Comparison of ENCODE assay signal across 8 mouse cellular contexts in the genomic region with DNA sequence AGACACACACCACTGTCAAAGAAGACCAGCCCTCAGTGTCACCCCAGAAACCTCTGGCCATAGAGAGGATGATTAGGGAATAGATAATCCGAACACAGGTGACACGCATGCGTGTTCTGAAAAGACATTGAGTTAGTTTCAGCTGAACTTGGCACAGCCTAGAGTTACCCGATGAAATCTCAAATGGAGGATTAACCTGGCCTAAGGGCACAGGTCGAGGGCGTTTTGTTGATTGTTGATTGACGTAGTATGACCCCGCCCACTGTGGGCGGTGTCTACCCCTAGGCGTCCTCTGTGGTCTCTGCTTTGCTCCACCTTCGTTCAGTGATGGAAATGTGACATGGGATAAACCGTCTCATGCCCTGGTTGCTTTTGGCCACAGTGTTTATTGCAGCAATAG. TPM values are rescaled to one million over a fixed set of nuclear protein-coding genes. Genes with fewer than 3 reads are reported as not detected.
A peak's percentile ranks its signal among the peaks of the same experiment; 100 is the strongest.
DNase-seq lines count a peak whose midpoint lies in the region; ATAC-seq and TF ChIP-seq lines count a peak whose summit lies in the region.

No protein-coding gene starts in this region.

- TF ChIP-seq POLR2A in kidney, adult 2 months (IDR thresholded peaks at IDR 0.05; ENCODE audit: low read depth, low read length) = no peak

- no peaks in the 10 kb centered on the region for H3K4me1 ChIP-seq in kidney, adult 2 months (ENCODE audit: control insufficient read depth, insufficient read depth, low read length)
- H3K4me1 ChIP-seq in hindbrain, embryonic 14.5 days (replicated peaks; ENCODE audit: control insufficient read depth, insufficient read depth, low read length) = peaks cover 12% of the 10 kb centered on the region

- no peak for ATAC-seq in hindbrain, embryonic 14.5 days (ENCODE audit: low FRiP score)
- ATAC-seq in megakaryocyte-erythroid progenitor cell, adult 5-6 weeks (replicated peaks; ENCODE audit: low FRiP score, low TSS enrichment, poor library complexity, severe bottlenecking) = peak; percentile 78
- ATAC-seq in megakaryocyte, adult 5-6 weeks (ENCODE audit: poor library complexity, severe bottlenecking) = no peak

- WGBS in kidney, adult 2 months = 15% methylated on average over 12 of the region's 12 CpGs
- WGBS in hindbrain, embryonic 14.5 days = 19% methylated on average over 12 of the region's 12 CpGs

- no peaks in the 10 kb centered on the region for H3K9me3 ChIP-seq in hindbrain, embryonic 14.5 days (ENCODE audit: control insufficient read depth, low read length)

- TF ChIP-seq CTCF in kidney, adult 2 months (conservative IDR thresholded peaks at IDR 0.05; ENCODE audit: insufficient read depth, insufficient read length, low read depth, low read length) = no peak

- 0 out of 2 replicates have a peak overlapping the region, but pooled peaks have one; percentile 5 for H3K9ac ChIP-seq in hindbrain, embryonic 14.5 days

- H3K36me3 ChIP-seq in kidney, adult 2 months (ENCODE audit: control insufficient read depth, insufficient read depth, low read length) = no peaks in the 10 kb centered on the region
- no peaks in the 10 kb centered on the region for H3K36me3 ChIP-seq in hindbrain, embryonic 14.5 days (replicated peaks; ENCODE audit: control insufficient read depth, insufficient read depth)

- no peak overlapping the region for H3K4me3 ChIP-seq in kidney, adult 2 months (ENCODE audit: insufficient read depth, low read depth, low read length)
- no peak overlapping the region for H3K4me3 ChIP-seq in hindbrain, embryonic 14.5 days (replicated peaks; ENCODE audit: low read length)

- no peaks in the 10 kb centered on the region for H3K27me3 ChIP-seq in kidney, adult 2 months (replicated peaks; ENCODE audit: control insufficient read depth, insufficient read depth, low read length)
- no peaks in the 10 kb centered on the region for H3K27me3 ChIP-seq in hindbrain, embryonic 14.5 days (ENCODE audit: control insufficient read depth, insufficient read depth, low read length)

- DNase-seq in kidney, adult 2 months = peak; percentile 18
- DNase-seq in kidney, postnatal 10 days = no peak
- DNase-seq in brain, adult 2 months (ENCODE audit: low read depth, low spot score) = peak; percentile 27
- no peak for DNase-seq in hindbrain, embryonic 14.5 days (ENCODE audit: low spot score)
- no peak for DNase-seq in right cerebral cortex, postnatal 36 days (ENCODE audit: low spot score in 2 of 2)
- DNase-seq in frontal cortex, adult 2 months (ENCODE audit: extremely low spot score in 1 of 2, low spot score in 1 of 2) = no peak

- no peak overlapping the region for H3K27ac ChIP-seq in kidney, adult 2 months (ENCODE audit: insufficient read depth, low read depth, low read length)
- H3K27ac ChIP-seq in hindbrain, embryonic 14.5 days = no peak overlapping the region

- peak overlapping the region; percentile 27 for H3K4me2 ChIP-seq in hindbrain, embryonic 14.5 days (replicated peaks)

RNA-seq across cellular contexts. Expression of gene Enpp7, which starts 12.1 kb away (rescaled TPM):
- polyA plus RNA-seq in kidney, adult 2 months (2012; rRNA removed) = not detected in 2 replicates
- not detected in 2 replicates for polyA plus RNA-seq in hindbrain, embryonic 14.5 days (2014; fragmentation: Nextera tagmentation; extraction: Ambion mirVana)
- total RNA-seq in megakaryocyte-erythroid progenitor cell, adult 5-6 weeks (2014; fragmentation: Nextera tagmentation) = not detected in 2 replicates
- total RNA-seq in megakaryocyte-erythroid progenitor cell, adult 5-6 weeks (2017) = not detected in 2 replicates
- 0.08 and 0.10 TPM in 2 replicates for polyA plus RNA-seq in frontal cortex, adult 2 months (2012; rRNA removed)
- total RNA-seq in megakaryocyte, adult 5-6 weeks (2015) = not detected in 2 replicates
- total RNA-seq in megakaryocyte, adult 5-6 weeks (2017) = not detected in 2 replicates

RNA-seq across cellular contexts. Expression of gene Cbx2, which starts 46.8 kb away (rescaled TPM):
- polyA plus RNA-seq in kidney, adult 2 months (2012; rRNA removed) = 3.5 and 3.9 TPM in 2 replicates
- 10.7 and 13.7 TPM in 2 replicates for polyA plus RNA-seq in hindbrain, embryonic 14.5 days (2014; fragmentation: Nextera tagmentation; extraction: Ambion mirVana)
- 9.7 and 10.4 TPM in 2 replicates for total RNA-seq in megakaryocyte-erythroid progenitor cell, adult 5-6 weeks (2014; fragmentation: Nextera tagmentation)
- total RNA-seq in megakaryocyte-erythroid progenitor cell, adult 5-6 weeks (2017) = 6.2 and 6.4 TPM in 2 replicates
- 2.8 and 3.3 TPM in 2 replicates for polyA plus RNA-seq in frontal cortex, adult 2 months (2012; rRNA removed)
- total RNA-seq in megakaryocyte, adult 5-6 weeks (2015) = 1.5 and 1.6 TPM in 2 replicates
- 2.8 TPM in 2 replicates for total RNA-seq in megakaryocyte, adult 5-6 weeks (2017)

Comparison
In these comparisons a context has a peak if more than half of its experiments do, and no peak if none do; other contexts are left out.
1. DNase-seq: peak in kidney, adult 2 months (single experiment) and brain, adult 2 months (single experiment); none in kidney, postnatal 10 days (single experiment), hindbrain, embryonic 14.5 days (single experiment), right cerebral cortex, postnatal 36 days (0 of 2) and frontal cortex, adult 2 months (0 of 2).